Mouse (Mus musculus): ENCODE measurements around the gene Smad1.

Gene Smad1

GRCm38 (mm10) chr8:79301548-79301947 is 97.8 kb downstream of the Smad1 start:
- no peak for DNase-seq (ENCODE audit: low read depth, low spot score)

DNA sequence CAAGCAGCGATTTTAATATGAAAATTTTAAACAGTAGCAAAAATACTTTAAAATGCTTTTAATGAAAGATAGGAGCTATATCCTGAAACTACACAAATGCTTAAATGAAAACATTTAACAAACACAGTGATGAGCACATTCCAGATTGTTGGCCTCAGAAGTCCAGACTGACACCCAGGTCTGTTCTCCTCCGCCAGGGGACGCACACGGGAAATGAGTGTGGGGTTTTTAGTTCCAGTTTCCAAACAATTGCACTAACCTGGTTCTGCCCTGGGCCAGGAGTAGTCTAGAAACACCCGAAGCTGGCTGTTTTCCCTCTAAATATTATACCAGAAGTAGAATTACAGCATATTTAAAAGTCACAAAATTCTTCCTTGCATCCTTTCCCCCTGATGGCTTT is 99.6 kb downstream of the Smad1 start:
- no peak for DNase-seq (ENCODE audit: low read depth, low spot score)

GRCm38 (mm10) chr8:79297763-79298162 is 101.6 kb downstream of the Smad1 start:
- peak; percentile 47 for DNase-seq (ENCODE audit: low read depth, low spot score)

GRCm38 (mm10) chr8:79295276-79296105 is 103.8 kb downstream of the Smad1 start:
- DNase-seq (ENCODE audit: low read depth, low spot score): no peak

- peak; percentile 96 for DNase-seq (ENCODE audit: low read depth, low spot score)
These were observed 104.6 kb downstream of the Smad1 start, which contains the start of gene Mmaa for GRCm38 (mm10) chr8:79294610-79295275. Gene Mmaa (minus strand): TSS chr8:79294937.

- DNase-seq (ENCODE audit: low read depth, low spot score): no peak
These were observed 105.5 kb downstream of the Smad1 start for GRCm38 (mm10) chr8:79293841-79294240.

- DNase-seq (ENCODE audit: low read depth, low spot score): no peak
These were observed 106.5 kb downstream of the Smad1 start for GRCm38 (mm10) chr8:79292712-79293264.

GRCm38 (mm10) chr8:79289592-79289991 is 109.7 kb downstream of the Smad1 start:
- no peak for DNase-seq (ENCODE audit: low read depth, low spot score)

DNA sequence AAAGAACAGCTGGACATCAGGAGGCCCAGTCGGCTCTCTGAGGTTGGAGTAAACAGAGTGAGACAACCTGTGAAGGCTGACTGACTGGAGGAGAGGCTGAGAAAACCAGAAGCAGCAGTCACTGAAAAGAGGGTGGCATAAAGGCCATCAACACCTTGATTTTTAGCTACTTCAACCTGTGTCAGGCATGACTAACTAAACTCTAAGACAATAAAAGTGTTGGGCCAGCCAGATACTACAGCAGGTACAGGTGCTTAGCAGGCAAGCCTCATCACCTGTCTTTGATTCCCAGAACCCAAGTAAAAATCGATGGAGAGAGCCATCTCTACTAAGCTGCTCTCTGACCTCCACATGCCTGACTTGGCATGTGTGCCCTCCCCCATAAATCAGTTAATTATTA is 110.6 kb downstream of the Smad1 start:
- no peak for DNase-seq (ENCODE audit: low read depth, low spot score)
